Mouse (Mus musculus): ENCODE measurements around the gene Sptb.

DNA sequence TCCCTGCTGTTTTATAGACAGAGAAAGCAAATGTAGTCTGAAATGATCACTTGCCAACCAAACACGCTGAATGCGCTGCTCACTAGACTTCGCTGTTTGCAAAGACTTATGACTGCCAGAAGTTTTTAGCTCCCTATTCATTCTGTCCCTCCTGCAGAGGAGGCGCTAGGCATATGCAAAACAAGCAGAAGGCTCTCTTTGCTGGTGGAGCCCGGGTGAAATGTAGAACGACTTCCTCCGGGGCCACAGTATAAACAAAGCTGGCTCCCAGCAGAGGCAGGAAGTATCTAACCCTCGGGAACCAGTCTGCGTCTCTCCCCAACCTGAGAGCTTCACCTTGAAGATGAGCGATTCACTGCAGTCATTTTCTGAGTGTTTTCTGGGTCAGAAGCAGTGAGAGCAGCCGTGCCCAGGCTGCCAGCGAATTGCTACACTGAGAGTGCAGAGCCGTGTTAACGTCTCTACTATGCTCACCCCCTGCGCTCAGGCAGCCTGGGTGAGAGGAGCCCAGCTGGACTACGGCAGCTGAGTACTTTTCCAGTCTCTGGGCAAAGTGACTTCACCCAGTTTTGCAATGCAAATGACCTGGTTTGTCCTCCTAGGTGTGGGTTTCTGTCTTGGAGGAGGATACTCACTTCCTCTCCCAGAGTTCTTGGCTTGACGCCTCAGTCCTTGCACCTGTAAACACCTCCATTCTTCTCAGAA lies 15.4 kb downstream of the Sptb start:
- no peak for TF ChIP-seq CTCF (IDR thresholded peaks at IDR 0.05; ENCODE audit: insufficient read depth, low read depth, low read length)
- TF ChIP-seq POLR2A (IDR thresholded peaks at IDR 0.05; ENCODE audit: insufficient read depth, low read depth, low read length) = no peak

Data from olfactory bulb, adult 2 months (tissue).